Comparison of ENCODE assay signal across 9 mouse cellular contexts in the genomic region with DNA sequence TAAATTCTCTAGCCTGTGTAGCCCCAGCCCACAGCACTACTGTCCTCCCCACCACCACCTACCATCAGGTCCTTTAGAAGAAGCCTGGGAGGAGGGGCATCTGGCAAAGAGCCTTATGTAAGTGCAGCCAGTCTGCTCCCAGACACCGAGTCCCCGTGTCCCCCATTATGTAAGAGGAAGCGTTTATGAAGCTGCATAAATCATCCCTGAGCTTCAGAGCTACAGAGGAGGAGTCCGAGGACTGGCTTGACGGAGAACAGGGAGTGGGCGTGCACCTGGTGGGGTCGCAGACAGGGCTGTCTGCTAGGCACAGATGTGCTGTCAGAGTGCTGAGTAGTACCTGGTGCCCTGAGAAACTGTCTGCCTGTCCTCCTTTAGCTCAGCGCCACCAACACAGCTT.
DNase-seq lines count a peak whose midpoint lies in the region; TF ChIP-seq lines count a peak whose summit lies in the region.
"Had no signal": no experiment of that assay in that cellular context is flagged by ENCODE, and none has a peak within 500 bp of the region (broad histone marks: within the 10 kb centered on the region; RNA-seq: fewer than 3 reads in every experiment).

No protein-coding gene starts in this region.

- TF ChIP-seq CTCF in lung, adult 2 months (IDR thresholded peaks at IDR 0.05; ENCODE audit: insufficient read depth, low read length): no peak

- peak; percentile 26 for DNase-seq in gastrocnemius, postnatal 25 days
- no peak for DNase-seq in gastrocnemius, postnatal 36 days
- DNase-seq in lung, postnatal 36 days: peak; percentile 57
- DNase-seq in lung, adult 2 months: no peak
- DNase-seq in layer of hippocampus, adult 9-11 months: peak; percentile 74
- peak; percentile 30 for DNase-seq in right cerebral cortex, postnatal 14 days
- DNase-seq in cerebellum, adult 11 months: no peak
- no peak for DNase-seq in spleen, postnatal 4 days (ENCODE audit: low spot score in 2 of 2)

- no peak overlapping the region for H3K4me3 ChIP-seq in lung, adult 2 months (replicated peaks; ENCODE audit: extremely low read depth, low read depth, low read length)
- H3K4me3 ChIP-seq: forebrain, embryonic 10.5 days had no signal

- peaks cover 14% of the 10 kb centered on the region for H3K4me1 ChIP-seq in lung, adult 2 months (ENCODE audit: control insufficient read depth, insufficient read depth, low read length)

- WGBS in lung, adult 2 months: 45% methylated on average over 8 of the region's 8 CpGs

- no peak for TF ChIP-seq POLR2A in lung, adult 2 months (IDR thresholded peaks at IDR 0.05; ENCODE audit: borderline replicate concordance, extremely low read depth, low read depth, low read length)

- intact Hi-C loops in gastrocnemius, postnatal 36 days (cut with DNase I): no loop called here

Comparison
In these comparisons a context has a peak if more than half of its experiments do, and no peak if none do; other contexts are left out.
1. DNase-seq: peak in gastrocnemius, postnatal 25 days (single experiment), lung, postnatal 36 days (single experiment), layer of hippocampus, adult 9-11 months (single experiment) and right cerebral cortex, postnatal 14 days (single experiment); none in gastrocnemius, postnatal 36 days (0 of 2), lung, adult 2 months (single experiment), cerebellum, adult 11 months (single experiment) and spleen, postnatal 4 days (0 of 2).